Mouse (Mus musculus) midbrain, embryonic 13.5 days (tissue): Measurements from ENCODE around the gene Olfr1048. TPM values are rescaled to one million over a fixed set of nuclear protein-coding genes. Genes with fewer than 3 reads are reported as not detected.
"Not testable (repeated sequence)": the region's sequence is repeated elsewhere in the genome, so short reads cannot be mapped to it uniquely, and the experiment has no call there.

Experiments
- ATAC-seq: fragments of 200-750 bp; cut with Nextera tagmentation; 2 replicates; pipeline ENCODE4 v1.8.0; 2017; ENCODE audit warnings: mild to moderate bottlenecking, moderate TSS enrichment, moderate library complexity
- H3K27ac ChIP-seq: fragments of 300-500 bp; sonication (generic); 2 replicates; pipeline ENCODE4 v1.5.1; 2015; ENCODE audit warnings: inconsistent platforms, mild to moderate bottlenecking, moderate library complexity
- H3K27me3 ChIP-seq: fragments of 300-500 bp; sonication (generic); 2 replicates; pipeline ENCODE4 v1.6.1; 2015; ENCODE audit warnings: mild to moderate bottlenecking, inconsistent platforms
- H3K36me3 ChIP-seq: fragments of 300-500 bp; sonication (generic); 2 replicates; pipeline ENCODE4 v1.6.1; 2015; ENCODE audit warnings: mild to moderate bottlenecking, inconsistent platforms
- H3K4me1 ChIP-seq: fragments of 300-500 bp; sonication (generic); replicated peaks from 2 replicates; pipeline ENCODE4 v1.6.1; 2015; ENCODE audit warnings: inconsistent platforms
- H3K4me2 ChIP-seq: fragments of 300-500 bp; sonication (generic); replicated peaks from 2 replicates; pipeline ENCODE4 v1.6.1; 2015; ENCODE audit warnings: moderate library complexity, mild to moderate bottlenecking, inconsistent platforms
- H3K4me3 ChIP-seq: fragments of 300-500 bp; sonication (generic); replicated peaks from 2 replicates; pipeline ENCODE4 v1.5.1; 2015; ENCODE audit warnings: mild to moderate bottlenecking, inconsistent platforms
- H3K9ac ChIP-seq: fragments of 300-500 bp; sonication (generic); replicated peaks from 2 replicates; pipeline ENCODE4 v1.6.1; 2015; ENCODE audit warnings: mild to moderate bottlenecking, inconsistent platforms
- H3K9me3 ChIP-seq: fragments of 300-500 bp; sonication (generic); 2 replicates; pipeline ENCODE4 v1.6.1; 2016; ENCODE audit warnings: mild to moderate bottlenecking, inconsistent platforms
- WGBS: fragments of 180-500 bp; shearing (Covaris S2); methylation state at CpG from one replicate; pipeline ENCODE4 v1.1.7; 2015; 5-methylcytosine and 5-hydroxymethylcytosine counted together
- polyA plus RNA-seq: library from polyadenylated mRNA; unstranded; fragments of >200 nt; fragmentation: Nextera tagmentation; extraction: Ambion mirVana; gene quantifications from 2 replicates; pipeline ENCODE4 v1.2.1, GENCODE M21; 2015

Gene Olfr1048
- not detected in 2 replicates for polyA plus RNA-seq

DNA sequence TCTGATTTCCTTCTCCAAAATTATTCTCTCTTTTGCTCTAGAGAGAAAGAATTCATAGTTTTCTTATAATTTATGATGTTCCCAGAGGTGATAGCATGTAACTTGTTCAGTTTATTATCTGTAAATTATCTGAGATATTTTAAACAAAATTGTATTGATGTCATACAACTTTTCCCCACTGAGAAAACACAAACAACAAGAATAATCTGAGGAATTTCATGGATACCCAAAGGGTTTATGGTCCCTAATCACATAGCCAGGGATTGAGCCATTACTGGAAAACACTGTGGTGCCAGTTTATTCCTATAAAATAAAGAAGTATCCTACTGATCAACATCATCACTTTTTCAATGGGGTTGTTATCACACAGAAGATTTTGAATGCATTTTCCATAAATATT lies at the start of gene Olfr1048:
Gene Olfr1048 (minus strand): TSS at position 101 of the 400 bp plus-strand sequence.
- no peaks in the 10 kb centered on the region for H3K27me3 ChIP-seq

DNA sequence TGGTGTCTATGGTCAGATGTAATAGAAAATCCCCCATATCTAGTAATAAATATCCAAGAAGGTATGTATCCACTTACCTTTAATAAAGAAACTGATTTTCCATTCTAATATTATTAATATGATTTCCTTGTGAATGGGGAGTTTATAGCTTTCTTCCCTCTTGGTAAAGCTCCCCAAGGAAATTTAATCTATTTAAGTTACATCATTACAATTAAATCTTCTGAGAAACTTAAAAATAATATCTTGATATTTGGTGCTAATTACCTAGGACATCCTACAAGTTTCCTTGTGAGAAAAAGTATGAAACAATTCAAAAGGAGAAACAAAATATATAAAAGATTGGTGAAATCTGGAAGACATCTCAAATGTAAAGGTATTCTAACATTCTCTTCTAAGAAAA lies 38.9 kb upstream of the Olfr1048 start, which contains the start of gene Olfr1051:
Gene Olfr1051 (minus strand): TSS at position 101 of the 400 bp plus-strand sequence.
- not testable (repeated sequence) for H3K27ac ChIP-seq, H3K4me2 ChIP-seq, H3K9ac ChIP-seq, H3K9me3 ChIP-seq, ATAC-seq, H3K4me3 ChIP-seq, H3K36me3 ChIP-seq, H3K27me3 ChIP-seq, H3K4me1 ChIP-seq

More for the DNA sequence above, at the start of gene Olfr1048:
- Histone ChIP-seq H3K4me2 (no peak within 1 kb of the TSS), H3K36me3 (no peaks in the 10 kb centered on the region), H3K4me3 (no peak within 1 kb of the TSS), H3K27ac (no peak within 1 kb of the TSS), H3K4me1 (no peaks in the 10 kb centered on the region), H3K9ac (no peak within 1 kb of the TSS), H3K9me3 (no peaks in the 10 kb centered on the region)
- no peak for ATAC-seq

DNA sequence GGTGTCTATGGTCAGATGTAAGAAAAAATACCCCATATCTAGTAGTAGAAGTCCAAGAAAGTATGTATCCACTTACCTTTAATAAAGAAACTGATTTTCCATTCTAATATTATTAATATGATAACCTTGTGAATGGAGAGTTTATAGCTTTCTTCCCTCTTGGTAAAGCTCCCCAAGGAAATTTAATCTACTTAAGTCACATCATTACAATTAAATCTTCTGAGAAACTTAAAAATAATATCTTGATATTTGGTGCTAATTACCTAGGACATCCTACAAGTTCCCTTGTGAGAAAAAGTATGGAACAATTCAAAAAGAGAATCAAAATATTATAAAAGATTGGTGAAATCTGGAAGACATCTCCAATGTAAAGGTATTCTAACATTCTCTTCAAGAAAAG lies 18.1 kb upstream of the Olfr1048 start, which contains the start of gene Olfr1049:
Gene Olfr1049 (minus strand): TSS at position 101 of the 400 bp plus-strand sequence.
- H3K36me3 ChIP-seq, H3K9ac ChIP-seq, H3K4me3 ChIP-seq, H3K4me1 ChIP-seq, H3K27ac ChIP-seq, H3K4me2 ChIP-seq, H3K27me3 ChIP-seq, ATAC-seq, H3K9me3 ChIP-seq: not testable (repeated sequence)

DNA sequence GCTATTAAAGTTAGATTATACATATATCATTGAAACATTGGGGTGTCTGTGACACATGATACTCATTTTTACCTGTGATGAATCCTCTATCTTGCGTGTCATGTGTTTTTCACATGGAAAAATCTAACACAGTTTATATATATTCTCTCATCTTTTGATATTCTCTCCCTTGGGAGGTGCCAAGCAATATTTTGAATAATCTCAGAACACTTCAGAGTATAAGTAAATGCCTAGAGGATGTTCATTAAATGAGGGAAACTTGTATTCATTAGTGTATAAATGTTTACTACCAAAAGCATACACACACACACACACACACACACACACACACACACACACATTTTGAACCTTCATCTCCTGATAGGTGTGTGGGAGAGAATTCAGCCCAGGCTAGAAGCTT lies 8.8 kb downstream of the Olfr1048 start, which contains the start of gene Olfr1047:
Gene Olfr1047 (minus strand): TSS at position 101 of the 400 bp plus-strand sequence.
- WGBS, result 94% methylated on average over 1 of the region's 1 CpGs
- H3K4me3 ChIP-seq, result no peak within 1 kb of the TSS
- no peaks in the 10 kb centered on the region for H3K4me1 ChIP-seq
- no peaks in the 10 kb centered on the region for H3K36me3 ChIP-seq
- H3K4me2 ChIP-seq, result no peak within 1 kb of the TSS
- no peak within 1 kb of the TSS for H3K9ac ChIP-seq
- H3K27me3 ChIP-seq, result no peaks in the 10 kb centered on the region
- ATAC-seq, result no peak
- no peak within 1 kb of the TSS for H3K27ac ChIP-seq
- no peaks in the 10 kb centered on the region for H3K9me3 ChIP-seq

GRCm38 (mm10) chr2:86219214-86219613 lies 20.9 kb downstream of the Olfr1048 start, which contains the start of gene Olfr1046:
Gene Olfr1046, minus strand, starts transcription at chr2:86219314.
- Histone ChIP-seq H3K9ac (no peak within 1 kb of the TSS), H3K36me3 (no peaks in the 10 kb centered on the region), H3K9me3 (no peaks in the 10 kb centered on the region), H3K4me1 (no peaks in the 10 kb centered on the region), H3K27ac (no peak within 1 kb of the TSS), H3K4me3 (no peak within 1 kb of the TSS), H3K4me2 (no peak within 1 kb of the TSS), H3K27me3 (no peaks in the 10 kb centered on the region)
- 70% methylated on average over 2 of the region's 2 CpGs for WGBS
- no peak for ATAC-seq

DNA sequence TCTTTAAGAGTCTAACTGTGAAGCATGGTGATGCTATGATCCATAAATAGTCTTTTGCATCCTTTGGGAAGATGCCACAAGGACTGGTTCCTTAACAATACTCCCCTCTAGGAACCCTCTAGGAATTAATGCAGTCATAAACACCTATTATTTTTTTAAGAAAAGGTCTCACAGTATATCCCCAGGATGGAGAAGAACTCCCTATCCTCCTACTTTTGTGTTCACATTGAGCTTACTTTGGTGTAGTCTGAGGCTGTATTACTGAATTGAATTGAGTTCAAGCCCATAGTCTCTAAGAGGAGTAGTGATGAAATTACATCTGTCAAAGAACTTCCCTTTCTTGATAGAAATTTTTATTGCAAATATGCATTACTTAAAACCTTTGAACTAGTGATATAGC lies 37.2 kb downstream of the Olfr1048 start, which contains the start of gene Olfr1045:
Gene Olfr1045 (minus strand): TSS at position 101 of the 400 bp plus-strand sequence.
- Histone ChIP-seq H3K9me3 (no peaks in the 10 kb centered on the region), H3K4me2 (no peak within 1 kb of the TSS), H3K27ac (no peak within 1 kb of the TSS), H3K9ac (no peak within 1 kb of the TSS), H3K36me3 (no peaks in the 10 kb centered on the region), H3K4me1 (no peaks in the 10 kb centered on the region), H3K4me3 (no peak within 1 kb of the TSS), H3K27me3 (no peaks in the 10 kb centered on the region)
- ATAC-seq, result no peak

DNA sequence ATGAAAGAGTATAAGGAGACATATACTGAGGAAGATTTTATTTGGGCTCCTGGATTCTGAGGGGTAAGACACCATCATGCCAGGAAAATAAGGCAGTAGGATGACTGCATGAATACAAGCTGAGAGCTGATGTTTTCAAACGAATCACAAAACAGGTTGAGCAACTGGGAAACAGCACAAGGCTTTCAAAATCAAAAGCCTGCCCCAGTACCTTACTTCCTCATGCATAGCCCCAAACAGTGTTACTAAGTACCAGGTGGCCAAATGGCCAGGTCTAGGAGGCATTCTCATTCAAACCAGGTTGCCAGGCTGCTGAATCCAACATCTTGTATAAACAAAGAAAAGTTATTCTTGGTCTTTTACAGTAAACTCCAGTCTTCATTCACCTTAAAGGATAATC lies 44.2 kb downstream of the Olfr1048 start:
- H3K36me3 ChIP-seq, result no peaks in the 10 kb centered on the region
- 54% methylated on average over 1 of the region's 1 CpGs for WGBS
- no peaks in the 10 kb centered on the region for H3K4me1 ChIP-seq
- H3K4me2 ChIP-seq, result no peak overlapping the region
- no peaks in the 10 kb centered on the region for H3K27me3 ChIP-seq
- H3K9me3 ChIP-seq, result no peaks in the 10 kb centered on the region
- no peak overlapping the region for H3K27ac ChIP-seq
- no peak overlapping the region for H3K4me3 ChIP-seq
- no peak for ATAC-seq
- no peak overlapping the region for H3K9ac ChIP-seq

GRCm38 (mm10) chr2:86185583-86185982 lies 54.5 kb downstream of the Olfr1048 start, which contains the start of gene Olfr52:
Gene Olfr52, minus strand, starts transcription at chr2:86185683.
- Histone ChIP-seq H3K36me3 (no peaks in the 10 kb centered on the region), H3K4me1 (no peaks in the 10 kb centered on the region), H3K9me3 (no peaks in the 10 kb centered on the region), H3K27ac (no peak within 1 kb of the TSS), H3K4me2 (no peak within 1 kb of the TSS), H3K9ac (no peak within 1 kb of the TSS), H3K4me3 (no peak within 1 kb of the TSS), H3K27me3 (no peaks in the 10 kb centered on the region)
- no peak for ATAC-seq

Other genes with a start within 250 kb of the Olfr1048 start
- not detected in 2 replicates for gene Olfr1031, start 250.0 kb downstream of the Olfr1048 start, polyA plus RNA-seq
- gene Olfr1032, start 234.7 kb downstream of the Olfr1048 start, polyA plus RNA-seq, result not detected in 2 replicates
- not detected in 2 replicates for gene Olfr1033, start 219.7 kb downstream of the Olfr1048 start, polyA plus RNA-seq
- not detected in 2 replicates for gene Olfr1034, start 194.4 kb downstream of the Olfr1048 start, polyA plus RNA-seq
- gene Olfr1036, start 166.3 kb downstream of the Olfr1048 start, polyA plus RNA-seq, result not detected in 2 replicates
- not detected in 2 replicates for gene Olfr1037, start 152.9 kb downstream of the Olfr1048 start, polyA plus RNA-seq
- not detected in 2 replicates for gene Olfr1039, start 104.4 kb downstream of the Olfr1048 start, polyA plus RNA-seq
- not detected in 2 replicates for gene Olfr1040, start 93.6 kb downstream of the Olfr1048 start, polyA plus RNA-seq
- not detected in 2 replicates for gene Olfr1042, start 78.5 kb downstream of the Olfr1048 start, polyA plus RNA-seq
- not detected in 2 replicates for gene Olfr1043, start 72.8 kb downstream of the Olfr1048 start, polyA plus RNA-seq
- not detected in 2 replicates for gene Olfr1044, start 62.5 kb downstream of the Olfr1048 start, polyA plus RNA-seq
- not detected in 2 replicates for gene Olfr52, start 54.6 kb downstream of the Olfr1048 start, polyA plus RNA-seq
- gene Olfr1045, start 37.3 kb downstream of the Olfr1048 start, polyA plus RNA-seq, result not detected in 2 replicates
- gene Olfr1046, start 21.0 kb downstream of the Olfr1048 start, polyA plus RNA-seq, result not detected in 2 replicates
- gene Olfr1047, start 8.9 kb downstream of the Olfr1048 start, polyA plus RNA-seq, result not detected in 2 replicates
- not detected in 2 replicates for gene Olfr1049, start 18.0 kb upstream of the Olfr1048 start, polyA plus RNA-seq
- gene Olfr1051, start 38.8 kb upstream of the Olfr1048 start, polyA plus RNA-seq, result not detected in 2 replicates
- not detected in 2 replicates for gene Olfr1052, start 52.2 kb upstream of the Olfr1048 start, polyA plus RNA-seq
- gene Olfr1053, start 75.0 kb upstream of the Olfr1048 start, polyA plus RNA-seq, result not detected in 2 replicates
- gene Olfr1054, start 95.1 kb upstream of the Olfr1048 start, polyA plus RNA-seq, result not detected in 2 replicates
- not detected in 2 replicates for gene Olfr1055, start 110.0 kb upstream of the Olfr1048 start, polyA plus RNA-seq
- gene Olfr1056, start 122.2 kb upstream of the Olfr1048 start, polyA plus RNA-seq, result not detected in 2 replicates
- not detected in 2 replicates for gene Olfr1057, start 138.1 kb upstream of the Olfr1048 start, polyA plus RNA-seq
- gene Olfr1058, start 148.3 kb upstream of the Olfr1048 start, polyA plus RNA-seq, result not detected in 2 replicates
- gene Olfr1061, start 173.8 kb upstream of the Olfr1048 start, polyA plus RNA-seq, result not detected in 2 replicates
- not detected in 2 replicates for gene Olfr1062, start 186.5 kb upstream of the Olfr1048 start, polyA plus RNA-seq
- gene Olfr1065, start 210.3 kb upstream of the Olfr1048 start, polyA plus RNA-seq, result not detected in 2 replicates
- gene Olfr1066, start 216.0 kb upstream of the Olfr1048 start, polyA plus RNA-seq, result not detected in 2 replicates
- gene Olfr228, start 247.1 kb upstream of the Olfr1048 start, polyA plus RNA-seq, result not detected in 2 replicates